Mouse (Mus musculus) lung, embryonic 14.5 days (tissue): ENCODE data around the gene Zfp36l1. TPM values are rescaled to one million over a fixed set of nuclear protein-coding genes. Genes with fewer than 3 reads are reported as not detected.
A peak's percentile ranks its signal among the peaks of the same experiment; 100 is the strongest.

Experiments used
- ATAC-seq: fragments of 200-750 bp; cut with Nextera tagmentation; 2 replicates; pipeline ENCODE4 v1.8.0; 2017; ENCODE audit warnings: mild to moderate bottlenecking, moderate TSS enrichment, moderate library complexity; ENCODE audit not compliant: insufficient read depth
- DNase-seq: peaks from one replicate; pipeline ENCODE4 v3.0.0-alpha.2; 2015
- H3K27ac ChIP-seq: fragments of 300-500 bp; sonication (generic); 2 replicates; pipeline ENCODE4 v1.5.1; 2014; ENCODE audit warnings: low read depth, mild to moderate bottlenecking, moderate library complexity
- H3K27me3 ChIP-seq: fragments of 300-500 bp; sonication (generic); 2 replicates; pipeline ENCODE4 v1.6.1; 2014; ENCODE audit warnings: low read length, control low read depth; ENCODE audit not compliant: insufficient read depth
- H3K36me3 ChIP-seq: fragments of 300-500 bp; sonication (generic); 2 replicates; pipeline ENCODE4 v1.6.1; 2014; ENCODE audit warnings: control low read depth; ENCODE audit not compliant: insufficient read depth
- H3K4me1 ChIP-seq: fragments of 300-500 bp; sonication (generic); 2 replicates; pipeline ENCODE4 v1.6.1; 2014; ENCODE audit warnings: antibody characterized with exemption, control low read depth; ENCODE audit not compliant: insufficient read depth
- H3K4me2 ChIP-seq: fragments of 300-500 bp; sonication (generic); 2 replicates; pipeline ENCODE4 v1.6.1; 2014; ENCODE audit warnings: mild to moderate bottlenecking
- H3K4me3 ChIP-seq: fragments of 300-500 bp; sonication (generic); 2 replicates; pipeline ENCODE4 v1.5.1; 2014; ENCODE audit warnings: low read depth, low read length
- H3K9ac ChIP-seq: fragments of 300-500 bp; sonication (generic); 2 replicates; pipeline ENCODE4 v1.6.1; 2014
- H3K9me3 ChIP-seq: fragments of 300-500 bp; sonication (generic); 2 replicates; pipeline ENCODE4 v1.6.1; 2016; ENCODE audit warnings: low read depth, low read length, control low read depth
- CTCF ChIP-seq: IDR thresholded peaks from 2 replicates; pipeline ENCODE4 v1.5.1; 2016; ENCODE audit warnings: antibody characterized with exemption, low read depth
- WGBS: fragments of 180-500 bp; shearing (Covaris S2); extraction: QIAGEN DNeasy Blood & Tissue Kit; methylation state at CpG from one replicate; pipeline ENCODE4 v1.1.7; 2014; 5-methylcytosine and 5-hydroxymethylcytosine counted together
- polyA plus RNA-seq: library from polyadenylated mRNA; unstranded; fragments of >200 nt; fragmentation: Nextera tagmentation; extraction: Ambion mirVana; gene quantifications from 2 replicates; pipeline ENCODE4 v1.2.1, GENCODE M21; 2014

Zfp36l1 gene
- polyA plus RNA-seq, 1 experiment from 2014 or later = 190 TPM

DNA sequence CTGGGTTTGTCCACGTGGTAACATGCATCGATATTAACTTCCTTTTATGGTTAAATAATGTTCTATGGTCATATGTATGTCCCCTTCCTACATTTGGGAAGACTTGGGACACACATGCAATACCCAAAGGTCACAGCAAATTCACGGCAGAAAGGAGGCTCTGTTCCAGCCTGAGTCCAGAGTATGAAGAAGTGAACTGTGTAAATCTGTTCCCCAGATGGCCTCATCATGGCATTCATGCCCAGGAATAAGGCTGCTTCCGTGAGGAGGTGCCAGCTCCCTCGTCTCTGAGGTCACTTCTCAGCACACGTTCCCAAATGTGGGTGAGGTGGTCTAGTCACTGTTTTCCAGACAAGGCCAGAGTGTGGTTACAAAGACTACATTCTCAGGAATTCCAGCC lies 24.4 kb upstream of the Zfp36l1 start:
- Histone ChIP-seq H3K27me3 (no peaks in the 10 kb centered on the region), H3K4me2 (no peak overlapping the region), H3K36me3 (no peaks in the 10 kb centered on the region), H3K4me3 (no peak overlapping the region), H3K4me1 (peaks cover 3% of the 10 kb centered on the region; the same call in 1 of the 2 replicates), H3K9ac (no peak overlapping the region), H3K27ac (no peak overlapping the region), H3K9me3 (no peaks in the 10 kb centered on the region)
- DNase-seq = no peak
- no peak for ATAC-seq
- no peak for TF ChIP-seq CTCF
- 74% methylated on average over 6 of the region's 6 CpGs for WGBS

DNA sequence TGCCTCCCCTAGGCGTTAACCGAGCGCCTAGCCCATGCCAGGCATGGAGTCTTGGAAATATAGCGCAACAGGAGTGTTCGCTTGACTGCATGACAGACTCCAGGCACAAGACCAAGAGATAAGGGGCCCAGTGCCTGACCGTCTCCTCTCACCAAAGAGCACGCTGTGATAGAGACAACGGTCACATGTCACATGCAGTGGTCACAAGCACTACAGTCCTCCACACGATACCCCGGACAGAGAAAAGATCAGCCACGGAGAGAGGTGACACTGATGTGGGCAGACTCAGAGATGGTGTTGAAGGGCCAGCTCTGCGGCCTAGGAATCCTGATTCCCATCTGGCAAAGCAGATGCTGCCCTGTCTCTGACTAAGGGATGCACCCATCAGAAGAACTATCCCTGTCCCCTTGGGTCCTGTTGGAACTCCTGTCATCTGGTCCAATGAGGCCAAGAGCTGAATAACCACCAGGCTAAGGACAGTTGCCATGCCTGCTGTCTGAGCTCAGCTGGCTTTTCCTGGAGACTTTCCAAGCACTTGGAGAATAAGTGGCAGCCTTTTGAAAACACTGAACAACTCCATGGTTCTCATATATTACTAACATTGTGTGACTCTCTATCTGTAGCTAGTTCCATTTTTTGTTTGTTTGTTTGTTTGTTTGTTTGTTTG lies 23.6 kb upstream of the Zfp36l1 start:
- Histone ChIP-seq H3K36me3 (no peaks in the 10 kb centered on the region), H3K9me3 (no peaks in the 10 kb centered on the region), H3K4me2 (no peak overlapping the region), H3K27ac (no peak overlapping the region), H3K4me1 (peaks cover 11% of the 10 kb centered on the region), H3K27me3 (no peaks in the 10 kb centered on the region), H3K4me3 (no peak overlapping the region), H3K9ac (no peak overlapping the region)
- peak; percentile 2; the same call in 1 of the 2 replicates for ATAC-seq
- WGBS = 68% methylated on average over 12 of the region's 12 CpGs
- TF ChIP-seq CTCF = no peak
- DNase-seq = peak; percentile 66

DNA sequence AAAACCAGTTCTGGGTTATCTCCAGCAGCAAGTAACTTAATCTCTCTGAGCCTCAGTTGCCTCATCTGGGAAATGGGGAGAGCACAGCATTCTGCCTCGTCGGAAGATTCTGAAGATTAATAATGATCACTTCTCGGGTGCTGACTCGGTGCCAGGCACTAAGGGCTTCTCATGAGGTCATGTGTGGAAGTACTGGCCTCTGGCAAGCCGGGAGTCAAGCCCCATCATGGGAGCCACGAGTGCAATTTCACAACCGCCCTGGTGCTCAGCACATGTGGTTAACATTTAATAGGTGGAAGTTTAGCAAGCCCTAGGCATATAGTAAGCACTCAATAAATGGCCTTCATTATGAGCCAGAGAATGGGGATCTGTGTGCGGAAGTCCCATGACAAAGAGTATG lies 22.4 kb upstream of the Zfp36l1 start:
- H3K27me3 ChIP-seq = no peaks in the 10 kb centered on the region
- H3K9me3 ChIP-seq = no peaks in the 10 kb centered on the region
- no peak overlapping the region for H3K4me3 ChIP-seq
- H3K4me2 ChIP-seq = no peak overlapping the region
- no peak for ATAC-seq
- no peak for TF ChIP-seq CTCF
- H3K9ac ChIP-seq = no peak overlapping the region
- H3K4me1 ChIP-seq = peaks cover 17% of the 10 kb centered on the region
- WGBS = 87% methylated on average over 8 of the region's 8 CpGs
- H3K27ac ChIP-seq = no peak overlapping the region
- no peak for DNase-seq
- no peaks in the 10 kb centered on the region for H3K36me3 ChIP-seq

DNA sequence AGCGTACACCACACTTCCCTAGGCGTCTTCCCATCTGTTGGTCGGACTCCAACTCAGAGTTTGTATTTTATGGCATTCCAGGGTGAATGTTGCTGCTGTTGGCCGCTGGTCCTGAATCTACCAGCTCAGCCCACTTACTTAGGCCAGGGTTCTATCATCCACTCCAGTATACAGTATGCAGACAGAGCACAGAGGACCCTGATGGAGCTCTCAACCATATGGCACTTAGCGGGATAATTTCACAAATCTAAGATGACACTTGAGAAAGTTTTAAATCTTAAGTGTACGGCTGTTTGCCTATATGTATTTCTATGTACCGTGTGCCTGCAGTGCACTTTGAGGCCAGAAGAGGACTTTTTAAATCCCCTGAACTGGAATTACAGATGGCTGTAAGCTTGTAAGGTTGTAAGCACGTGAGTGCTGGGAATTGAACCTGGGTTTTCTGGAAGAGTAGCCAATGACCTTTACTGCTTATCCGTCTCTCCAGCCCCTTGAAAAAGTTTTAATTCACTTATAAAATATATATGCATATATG lies 20.3 kb upstream of the Zfp36l1 start:
- peaks cover 27% of the 10 kb centered on the region for H3K4me1 ChIP-seq
- no peaks in the 10 kb centered on the region for H3K9me3 ChIP-seq
- no peak for TF ChIP-seq CTCF
- 0 out of 2 replicates have a peak, but pooled peaks cover 3% of the 10 kb centered on the region for H3K36me3 ChIP-seq
- 0 out of 2 replicates have a peak overlapping the region, but pooled peaks have one; percentile 53 for H3K4me3 ChIP-seq
- no peaks in the 10 kb centered on the region for H3K27me3 ChIP-seq
- no peak overlapping the region; the same call in 1 of the 2 replicates for H3K9ac ChIP-seq
- ATAC-seq (peak; percentile 27; the same call in 1 of the 2 replicates), DNase-seq (peak; percentile 47)
- H3K27ac ChIP-seq = peak overlapping the region; percentile 98
- WGBS = 37% methylated on average over 9 of the region's 9 CpGs
- H3K4me2 ChIP-seq = peak overlapping the region; percentile 77; the same call in 1 of the 2 replicates

DNA sequence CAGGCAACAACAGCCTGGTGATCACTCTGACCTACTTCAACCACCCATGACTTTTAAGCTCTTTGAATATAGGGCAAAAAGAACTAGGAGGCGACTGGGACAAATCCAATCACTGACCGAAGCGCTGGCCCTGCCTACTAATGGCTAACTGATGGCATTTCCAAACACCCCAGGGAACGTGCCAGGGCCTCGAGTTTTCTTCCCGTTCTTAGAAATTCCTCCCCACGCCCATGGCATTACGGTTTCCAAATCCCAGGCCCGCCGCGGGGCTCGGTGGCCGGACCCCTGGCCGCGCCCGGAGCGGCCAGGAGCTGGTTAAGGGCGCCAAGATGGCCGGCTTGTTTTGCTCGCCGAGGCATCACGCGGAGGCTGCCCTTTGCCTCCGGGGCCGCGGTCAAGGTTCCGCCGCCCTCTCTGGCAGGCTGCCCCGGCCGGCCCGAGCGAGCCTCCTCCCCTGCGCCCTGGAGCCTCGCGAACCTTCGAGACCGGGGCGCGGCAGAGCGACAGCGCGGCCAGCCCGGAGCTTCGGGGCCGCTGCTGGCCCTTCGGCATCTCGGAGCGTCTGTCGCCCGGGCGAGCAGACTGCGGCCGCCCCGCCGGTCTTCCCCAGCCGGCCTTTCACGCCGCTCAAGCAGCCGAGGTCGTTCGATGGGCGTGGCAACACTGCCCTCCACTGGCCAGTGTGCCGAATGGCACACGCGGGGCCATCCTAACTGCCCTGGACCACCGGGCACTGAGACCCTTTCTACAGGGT lies 19.6 kb upstream of the Zfp36l1 start:
- Histone ChIP-seq H3K9ac (peak overlapping the region; percentile 89), H3K4me1 (peaks cover 27% of the 10 kb centered on the region), H3K9me3 (no peaks in the 10 kb centered on the region), H3K36me3 (peaks cover 6% of the 10 kb centered on the region; the same call in 1 of the 2 replicates), H3K4me3 (peak overlapping the region; percentile 53), H3K4me2 (peak overlapping the region; percentile 77), H3K27me3 (no peaks in the 10 kb centered on the region), H3K27ac (peak overlapping the region; percentile 98)
- TF ChIP-seq CTCF = peak; percentile 98
- under 1% methylated on average over 66 of the region's 66 CpGs for WGBS
- peak; percentile 83 for ATAC-seq
- DNase-seq = peak; percentile 97

- H3K27ac ChIP-seq = peak overlapping the region; percentile 98
- DNase-seq (no peak), ATAC-seq (no peak)
- peaks cover 12% of the 10 kb centered on the region; the same call in 1 of the 2 replicates for H3K36me3 ChIP-seq
- peak overlapping the region; percentile 53 for H3K4me3 ChIP-seq
- no peak for TF ChIP-seq CTCF
- 38% methylated on average over 17 of the region's 17 CpGs for WGBS
- H3K4me1 ChIP-seq = peaks cover 27% of the 10 kb centered on the region
- no peaks in the 10 kb centered on the region for H3K9me3 ChIP-seq
- peak overlapping the region; percentile 89 for H3K9ac ChIP-seq
- H3K4me2 ChIP-seq = peak overlapping the region; percentile 77
- no peaks in the 10 kb centered on the region for H3K27me3 ChIP-seq
Measured at GRCm38 (mm10) chr12:80131359-80132249, 18.8 kb upstream of the Zfp36l1 start.
